Mouse (Mus musculus): Measurements from ENCODE around the gene Gna12.

The Gna12 gene

DNA sequence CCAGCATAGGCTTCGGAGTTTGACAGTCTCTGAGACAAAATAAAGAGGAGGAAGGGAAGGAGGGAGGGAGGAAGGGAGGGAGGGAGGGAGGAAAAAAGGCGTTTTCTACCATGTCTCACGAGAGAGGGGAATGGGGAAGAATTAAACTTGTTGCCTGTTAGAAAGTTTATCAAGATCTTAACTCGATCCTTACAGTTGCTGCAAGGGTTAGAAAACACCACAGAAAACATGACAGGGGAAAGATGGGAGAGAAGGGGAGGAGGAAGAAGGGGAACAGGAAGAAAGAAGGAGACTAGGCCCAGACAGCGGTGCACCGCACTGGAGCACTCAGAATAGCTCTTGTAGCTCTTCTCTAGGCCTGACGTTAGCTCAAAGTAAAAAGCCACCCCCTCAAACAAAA, 58.1 kb downstream of the Gna12 start:
- Histone ChIP-seq H3K36me3 (ENCODE audit: insufficient read depth, low read length) (peaks cover 49% of the 10 kb centered on the region), H3K27me3 (ENCODE audit: insufficient read depth, low read length) (no peaks in the 10 kb centered on the region), H3K4me3 (replicated peaks; ENCODE audit: low read length) (no peak overlapping the region), H3K4me1 (replicated peaks; ENCODE audit: low read depth, low read length) (peaks cover 12% of the 10 kb centered on the region), H3K9me3 (ENCODE audit: low read length) (no peaks in the 10 kb centered on the region)
- TF ChIP-seq NANOG (IDR thresholded peaks at IDR 0.05; ENCODE audit: borderline replicate concordance, low read length) (no peak), CTCF (conservative IDR thresholded peaks at IDR 0.05; ENCODE audit: low read length) (no peak), POU5F1 (IDR thresholded peaks at IDR 0.05; ENCODE audit: borderline replicate concordance, low read length) (no peak)

DNA sequence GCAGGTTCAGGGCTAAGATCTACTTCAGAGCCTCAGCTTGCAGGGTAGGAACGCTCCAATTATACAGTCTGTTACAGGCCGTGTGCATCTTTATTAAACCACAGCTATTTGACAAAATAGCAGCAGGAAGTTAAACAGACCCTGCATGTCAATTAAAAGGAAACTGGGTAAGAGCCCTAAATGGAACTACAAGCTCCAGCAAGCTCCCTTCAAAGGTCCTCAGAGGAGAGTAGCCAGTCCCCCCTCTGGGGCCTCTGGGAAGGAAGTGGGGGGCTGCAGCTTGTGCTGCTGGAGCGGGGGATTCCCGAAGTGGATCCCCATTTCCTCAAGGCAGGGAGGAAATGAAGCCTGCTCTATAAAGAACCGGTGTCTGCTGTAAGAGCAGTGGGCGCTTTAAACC, 58.6 kb downstream of the Gna12 start:
- Histone ChIP-seq H3K27me3 (ENCODE audit: insufficient read depth, low read length) (no peaks in the 10 kb centered on the region), H3K4me1 (replicated peaks; ENCODE audit: low read depth, low read length) (peaks cover 12% of the 10 kb centered on the region), H3K4me3 (replicated peaks; ENCODE audit: low read length) (no peak overlapping the region), H3K9me3 (ENCODE audit: low read length) (no peaks in the 10 kb centered on the region), H3K36me3 (ENCODE audit: insufficient read depth, low read length) (peaks cover 48% of the 10 kb centered on the region)
- TF ChIP-seq NANOG (IDR thresholded peaks at IDR 0.05; ENCODE audit: borderline replicate concordance, low read length) (no peak), POU5F1 (IDR thresholded peaks at IDR 0.05; ENCODE audit: borderline replicate concordance, low read length) (no peak), CTCF (conservative IDR thresholded peaks at IDR 0.05; ENCODE audit: low read length) (no peak)

DNA sequence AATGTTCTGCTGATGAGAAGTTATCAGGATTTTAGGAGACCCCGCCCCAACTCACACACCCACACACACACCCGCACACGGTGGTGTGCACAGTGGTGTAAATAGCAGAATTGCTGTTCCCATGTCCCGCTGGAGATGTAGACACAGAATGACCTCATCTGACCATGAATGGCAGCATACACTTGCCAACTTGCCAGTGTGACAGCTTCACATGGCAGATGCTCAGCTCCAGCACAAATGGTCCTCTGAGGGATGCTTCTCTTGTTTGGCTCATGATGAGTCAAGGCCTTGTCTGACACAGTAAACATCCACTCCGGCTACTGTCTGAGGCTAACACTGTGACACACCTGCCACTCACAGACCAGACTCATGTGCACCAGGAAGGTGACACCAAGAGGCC, 61.9 kb downstream of the Gna12 start:
- Histone ChIP-seq H3K27me3 (ENCODE audit: insufficient read depth, low read length) (no peaks in the 10 kb centered on the region), H3K4me3 (replicated peaks; ENCODE audit: low read length) (no peak overlapping the region), H3K9me3 (ENCODE audit: low read length) (no peaks in the 10 kb centered on the region), H3K4me1 (replicated peaks; ENCODE audit: low read depth, low read length) (peaks cover 12% of the 10 kb centered on the region), H3K36me3 (ENCODE audit: insufficient read depth, low read length) (peaks cover 58% of the 10 kb centered on the region)
- TF ChIP-seq NANOG (IDR thresholded peaks at IDR 0.05; ENCODE audit: borderline replicate concordance, low read length) (no peak), POU5F1 (IDR thresholded peaks at IDR 0.05; ENCODE audit: borderline replicate concordance, low read length) (no peak), CTCF (conservative IDR thresholded peaks at IDR 0.05; ENCODE audit: low read length) (no peak)

DNA sequence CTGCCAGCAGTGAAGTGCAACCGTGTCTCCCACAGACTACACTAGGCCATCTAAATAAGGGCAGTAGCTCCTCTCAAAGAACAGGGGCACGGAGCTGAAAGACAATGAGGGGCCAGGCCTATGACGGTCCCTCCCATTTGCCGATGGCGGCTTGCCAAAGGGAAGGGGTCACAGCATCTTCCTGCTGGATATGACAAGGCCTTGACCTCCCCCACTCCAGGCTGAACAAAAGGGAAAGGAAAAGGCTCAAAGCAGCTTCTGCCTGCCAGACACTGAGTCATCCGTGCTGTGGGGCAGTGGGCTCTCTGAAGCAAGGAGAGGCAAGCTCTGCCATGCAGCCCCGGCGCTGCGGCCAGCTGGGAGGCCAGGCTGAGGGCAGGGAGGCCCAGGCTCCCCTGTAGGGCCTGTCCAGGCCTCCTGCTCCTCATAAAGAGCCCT, 62.5 kb downstream of the Gna12 start:
- no peak for TF ChIP-seq NANOG (IDR thresholded peaks at IDR 0.05; ENCODE audit: borderline replicate concordance, low read length)
- TF ChIP-seq CTCF (conservative IDR thresholded peaks at IDR 0.05; ENCODE audit: low read length): no peak
- no peak for TF ChIP-seq POU5F1 (IDR thresholded peaks at IDR 0.05; ENCODE audit: borderline replicate concordance, low read length)
- H3K36me3 ChIP-seq (ENCODE audit: insufficient read depth, low read length): peaks cover 60% of the 10 kb centered on the region
- H3K4me1 ChIP-seq (replicated peaks; ENCODE audit: low read depth, low read length): peaks cover 12% of the 10 kb centered on the region
- H3K4me3 ChIP-seq (replicated peaks; ENCODE audit: low read length): no peak overlapping the region
- H3K27me3 ChIP-seq (ENCODE audit: insufficient read depth, low read length): no peaks in the 10 kb centered on the region
- no peaks in the 10 kb centered on the region for H3K9me3 ChIP-seq (ENCODE audit: low read length)

DNA sequence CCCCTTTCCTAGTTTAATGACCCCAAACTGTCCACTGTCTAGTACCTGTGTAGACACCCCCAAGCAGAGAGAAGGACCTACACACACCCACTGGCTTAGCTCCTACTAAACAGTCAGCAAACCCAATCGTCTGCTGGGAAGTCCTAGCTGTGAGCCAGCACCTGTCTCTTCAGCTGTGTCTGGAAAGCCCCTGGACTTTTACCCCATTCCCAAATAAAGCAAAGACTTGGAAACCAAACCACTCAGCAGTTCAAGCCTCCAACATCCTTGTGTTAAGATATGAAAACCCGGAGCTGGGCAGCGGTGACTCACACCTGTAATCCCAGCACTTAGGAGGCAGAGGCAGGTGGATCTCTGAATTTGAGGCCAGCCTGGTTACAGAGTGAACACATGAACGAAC, 63.7 kb downstream of the Gna12 start:
- no peaks in the 10 kb centered on the region for H3K27me3 ChIP-seq (ENCODE audit: insufficient read depth, low read length)
- peaks cover 71% of the 10 kb centered on the region for H3K36me3 ChIP-seq (ENCODE audit: insufficient read depth, low read length)
- TF ChIP-seq POU5F1 (IDR thresholded peaks at IDR 0.05; ENCODE audit: borderline replicate concordance, low read length) (no peak), CTCF (conservative IDR thresholded peaks at IDR 0.05; ENCODE audit: low read length) (no peak), NANOG (IDR thresholded peaks at IDR 0.05; ENCODE audit: borderline replicate concordance, low read length) (no peak)
- H3K9me3 ChIP-seq (ENCODE audit: low read length): no peaks in the 10 kb centered on the region
- H3K4me1 ChIP-seq (replicated peaks; ENCODE audit: low read depth, low read length): peaks cover 19% of the 10 kb centered on the region
- H3K4me3 ChIP-seq (replicated peaks; ENCODE audit: low read length): no peak overlapping the region

DNA sequence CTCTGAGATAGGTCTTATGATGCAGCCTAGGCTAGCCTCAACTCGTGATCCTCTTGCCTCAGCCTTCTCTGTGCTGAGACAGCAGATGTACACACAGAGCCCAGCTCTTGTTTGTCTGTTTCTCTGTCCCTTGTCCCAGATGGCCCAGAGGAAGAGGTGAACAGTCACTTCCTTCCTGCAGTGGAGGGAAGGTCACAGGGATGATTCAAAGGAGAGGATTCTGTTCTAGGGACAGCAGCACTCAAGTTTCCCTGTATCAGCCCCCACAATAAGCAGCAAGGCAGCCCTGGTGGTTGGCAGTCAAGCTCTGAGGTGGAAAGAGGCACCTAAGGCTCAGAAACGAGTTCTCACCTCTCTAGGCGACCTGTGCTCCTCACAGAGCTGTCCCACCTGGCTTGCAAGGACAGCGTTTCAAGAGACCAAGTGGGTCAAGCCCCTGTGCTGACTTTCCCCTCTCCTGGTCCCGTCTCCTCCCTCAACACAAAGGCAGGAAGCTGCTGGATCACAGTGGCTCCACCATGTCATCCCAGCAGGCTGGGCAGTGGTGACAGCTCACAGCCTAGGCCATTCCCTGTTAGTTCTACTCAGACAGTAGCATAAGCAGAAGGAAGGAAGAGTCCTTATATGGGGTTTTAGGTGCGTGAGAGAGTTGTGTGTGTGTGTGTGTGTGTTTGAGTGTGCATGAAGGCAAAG, 65.2 kb downstream of the Gna12 start:
- Histone ChIP-seq H3K9me3 (ENCODE audit: low read length) (no peaks in the 10 kb centered on the region), H3K4me1 (replicated peaks; ENCODE audit: low read depth, low read length) (peaks cover 34% of the 10 kb centered on the region), H3K27me3 (ENCODE audit: insufficient read depth, low read length) (no peaks in the 10 kb centered on the region), H3K4me3 (replicated peaks; ENCODE audit: low read length) (no peak overlapping the region), H3K36me3 (ENCODE audit: insufficient read depth, low read length) (peaks cover 81% of the 10 kb centered on the region)
- TF ChIP-seq CTCF (conservative IDR thresholded peaks at IDR 0.05; ENCODE audit: low read length) (no peak), NANOG (IDR thresholded peaks at IDR 0.05; ENCODE audit: borderline replicate concordance, low read length) (no peak), POU5F1 (IDR thresholded peaks at IDR 0.05; ENCODE audit: borderline replicate concordance, low read length) (no peak)

DNA sequence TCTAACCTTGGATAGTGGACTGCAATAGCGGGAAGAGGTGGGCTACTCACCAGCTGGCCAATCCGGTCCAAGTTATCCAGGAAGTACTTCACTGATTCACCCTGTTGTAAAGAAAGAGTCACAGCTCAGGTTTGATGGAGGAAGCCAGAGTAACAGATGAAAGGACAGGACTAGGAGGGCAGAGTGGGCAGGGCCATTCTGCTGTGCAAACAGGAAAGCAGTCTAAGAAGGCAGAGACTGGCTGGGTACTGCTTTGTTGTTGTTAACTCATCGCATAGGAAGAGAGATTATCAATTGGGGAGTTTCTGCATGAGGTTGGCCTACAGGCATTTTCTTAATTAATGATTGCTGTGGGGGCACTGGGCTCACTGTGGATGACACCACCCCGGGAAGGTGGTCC, 67.7 kb downstream of the Gna12 start:
- Histone ChIP-seq H3K4me1 (replicated peaks; ENCODE audit: low read depth, low read length) (peaks cover 37% of the 10 kb centered on the region), H3K36me3 (ENCODE audit: insufficient read depth, low read length) (peaks cover 91% of the 10 kb centered on the region), H3K4me3 (replicated peaks; ENCODE audit: low read length) (no peak overlapping the region), H3K9me3 (ENCODE audit: low read length) (no peaks in the 10 kb centered on the region), H3K27me3 (ENCODE audit: insufficient read depth, low read length) (no peaks in the 10 kb centered on the region)
- TF ChIP-seq NANOG (IDR thresholded peaks at IDR 0.05; ENCODE audit: borderline replicate concordance, low read length) (no peak), POU5F1 (IDR thresholded peaks at IDR 0.05; ENCODE audit: borderline replicate concordance, low read length) (no peak), CTCF (conservative IDR thresholded peaks at IDR 0.05; ENCODE audit: low read length) (no peak)

DNA sequence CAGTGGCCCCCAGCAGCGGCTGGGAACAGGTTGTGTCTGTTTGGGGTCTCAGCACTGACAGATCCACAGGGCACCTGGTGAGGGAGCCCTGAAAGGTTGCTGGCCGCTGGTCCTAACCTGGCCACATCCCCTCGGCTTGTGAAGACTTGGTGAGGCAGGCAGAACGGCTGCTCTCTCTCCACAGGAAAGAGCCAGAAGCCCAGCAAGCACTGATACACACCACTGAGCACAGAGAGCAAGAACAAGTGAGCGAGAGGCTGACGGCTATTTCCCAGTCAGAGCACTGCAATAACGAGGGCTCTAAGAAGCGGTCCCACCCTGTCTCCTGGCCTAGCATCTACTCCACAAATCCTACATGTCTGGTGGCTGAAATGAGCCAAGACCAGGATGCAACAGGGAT, 71.4 kb downstream of the Gna12 start:
- no peaks in the 10 kb centered on the region for H3K27me3 ChIP-seq (ENCODE audit: insufficient read depth, low read length)

DNA sequence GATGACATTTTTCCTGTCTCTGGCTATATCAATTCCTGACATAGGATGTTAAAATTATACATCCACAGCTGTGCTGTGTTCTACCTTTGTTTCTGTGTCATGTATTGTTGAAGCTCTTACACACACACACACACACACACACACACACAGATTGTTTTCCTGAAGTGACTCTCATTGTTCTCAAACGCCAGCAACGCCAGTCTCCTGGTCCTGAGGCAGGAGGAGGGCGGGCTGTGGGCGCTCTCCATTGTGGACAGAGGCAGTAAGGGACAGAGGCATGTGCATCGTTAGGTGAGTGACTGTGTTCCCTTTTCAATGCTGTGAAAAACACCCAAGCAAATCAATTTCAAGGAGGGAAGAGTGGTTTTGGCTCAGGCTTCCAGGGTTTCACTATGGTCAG, 77.0 kb downstream of the Gna12 start:
- no peak overlapping the region for H3K4me3 ChIP-seq (replicated peaks; ENCODE audit: low read length)
- H3K9me3 ChIP-seq (ENCODE audit: low read length): peaks cover 9% of the 10 kb centered on the region
- H3K27me3 ChIP-seq (ENCODE audit: insufficient read depth, low read length): no peaks in the 10 kb centered on the region
- TF ChIP-seq POU5F1 (IDR thresholded peaks at IDR 0.05; ENCODE audit: borderline replicate concordance, low read length) (no peak), NANOG (IDR thresholded peaks at IDR 0.05; ENCODE audit: borderline replicate concordance, low read length) (no peak), CTCF (conservative IDR thresholded peaks at IDR 0.05; ENCODE audit: low read length) (no peak)
- H3K4me1 ChIP-seq (replicated peaks; ENCODE audit: low read depth, low read length): peaks cover 19% of the 10 kb centered on the region
- H3K36me3 ChIP-seq (ENCODE audit: insufficient read depth, low read length): peaks cover 10% of the 10 kb centered on the region

More for the DNA sequence above, 71.4 kb downstream of the Gna12 start:
- H3K4me3 ChIP-seq (replicated peaks; ENCODE audit: low read length): no peak overlapping the region
- H3K36me3 ChIP-seq (ENCODE audit: insufficient read depth, low read length): peaks cover 64% of the 10 kb centered on the region
- no peak for TF ChIP-seq POU5F1 (IDR thresholded peaks at IDR 0.05; ENCODE audit: borderline replicate concordance, low read length)
- TF ChIP-seq NANOG (IDR thresholded peaks at IDR 0.05; ENCODE audit: borderline replicate concordance, low read length): no peak
- no peak for TF ChIP-seq CTCF (conservative IDR thresholded peaks at IDR 0.05; ENCODE audit: low read length)
- peaks cover 42% of the 10 kb centered on the region for H3K4me1 ChIP-seq (replicated peaks; ENCODE audit: low read depth, low read length)
- no peaks in the 10 kb centered on the region for H3K9me3 ChIP-seq (ENCODE audit: low read length)
